In genomic region chr15:70982719-70983118, GRCm38 (mm10) we compare ENCODE assay signal across 23 mouse cellular contexts.
"Had no signal": no experiment of that assay in that cellular context is flagged by ENCODE, and none has a peak within 500 bp of the region (broad histone marks: within the 10 kb centered on the region; RNA-seq: fewer than 3 reads in every experiment).

No protein-coding gene starts in this region.

- ATAC-seq: forebrain, postnatal 0 days; hindbrain, embryonic 16.5 days; intestine, embryonic 16.5 days had no signal

- H3K27me3 ChIP-seq: heart, embryonic 13.5 days; heart, embryonic 15.5 days; hindbrain, embryonic 12.5 days; limb, embryonic 13.5 days; limb, embryonic 15.5 days had no signal

- H3K4me3 ChIP-seq: heart, adult 2 months; heart, embryonic 13.5 days; heart, embryonic 15.5 days; hindbrain, embryonic 12.5 days; limb, embryonic 13.5 days; limb, embryonic 15.5 days had no signal

- DNase-seq: forebrain, postnatal 0 days; gastrocnemius, postnatal 14 days; gastrocnemius, postnatal 36 days; heart, adult 11 months; heart, adult 2 months; heart, postnatal 14 days; heart, postnatal 36 days; kidney, adult 18-20 months; kidney, adult 8-10 months; kidney, postnatal 14 days; kidney, postnatal 36 days; layer of hippocampus, adult 9-11 months; layer of hippocampus, postnatal 36 days; left cerebral cortex, postnatal 4 days had no signal

- H3K4me1 ChIP-seq: heart, embryonic 13.5 days; heart, embryonic 15.5 days; hindbrain, embryonic 12.5 days; limb, embryonic 13.5 days; limb, embryonic 15.5 days had no signal

- H3K4me2 ChIP-seq: heart, embryonic 11.5 days; heart, embryonic 13.5 days; heart, embryonic 15.5 days; hindbrain, embryonic 12.5 days; hindbrain, embryonic 14.5 days; limb, embryonic 13.5 days; limb, embryonic 15.5 days had no signal

- H3K9ac ChIP-seq: forebrain, postnatal 0 days; heart, embryonic 13.5 days; heart, embryonic 15.5 days; hindbrain, embryonic 12.5 days; hindbrain, embryonic 14.5 days; limb, embryonic 13.5 days; limb, embryonic 15.5 days had no signal

- H3K36me3 ChIP-seq: heart, embryonic 13.5 days; heart, embryonic 15.5 days; hindbrain, embryonic 12.5 days; limb, embryonic 13.5 days; limb, embryonic 15.5 days had no signal

- H3K9me3 ChIP-seq: heart, embryonic 13.5 days; heart, embryonic 15.5 days; hindbrain, embryonic 12.5 days; limb, embryonic 13.5 days; limb, embryonic 15.5 days had no signal

- H3K27ac ChIP-seq: heart, adult 2 months; heart, embryonic 13.5 days; heart, embryonic 15.5 days; hindbrain, embryonic 12.5 days; hindbrain, embryonic 14.5 days; limb, embryonic 13.5 days; limb, embryonic 15.5 days had no signal
